Mouse (Mus musculus) limb, embryonic 10.5 days (tissue): ENCODE results near the gene Gm17332. TPM values are rescaled to one million over a fixed set of nuclear protein-coding genes. Genes with fewer than 3 reads are reported as not detected.
"Not testable (repeated sequence)": the region's sequence is repeated elsewhere in the genome, so short reads cannot be mapped to it uniquely, and the experiment has no call there.

Source experiments
- DNase-seq: peaks from one replicate; pipeline ENCODE4 v3.0.0-alpha.2; 2017; ENCODE audit warnings: low spot score
- H3K27ac ChIP-seq: fragments of 300-500 bp; sonication (generic); 2 replicates; pipeline ENCODE4 v1.5.1; 2016; ENCODE audit warnings: mild to moderate bottlenecking
- H3K27me3 ChIP-seq: fragments of 300-500 bp; sonication (generic); 2 replicates; pipeline ENCODE4 v1.6.1; 2016; ENCODE audit warnings: low read depth, mild to moderate bottlenecking; ENCODE audit not compliant: poor library complexity, severe bottlenecking
- H3K36me3 ChIP-seq: fragments of 300-500 bp; sonication (generic); 2 replicates; pipeline ENCODE4 v1.6.1; 2016; ENCODE audit warnings: mild to moderate bottlenecking, moderate library complexity
- H3K4me1 ChIP-seq: fragments of 300-500 bp; sonication (generic); 2 replicates; pipeline ENCODE4 v1.6.1; 2016
- H3K4me3 ChIP-seq: fragments of 300-500 bp; sonication (generic); 2 replicates; pipeline ENCODE4 v1.5.1; 2016; ENCODE audit warnings: mild to moderate bottlenecking, moderate library complexity
- H3K9me3 ChIP-seq: fragments of 300-500 bp; sonication (generic); replicated peaks from 2 replicates; pipeline ENCODE4 v1.6.1; 2016; ENCODE audit warnings: mild to moderate bottlenecking
- WGBS: fragments of 180-500 bp; shearing (Covaris S2); methylation state at CpG from one replicate; pipeline ENCODE4 v1.1.7; 2016; 5-methylcytosine and 5-hydroxymethylcytosine counted together
- polyA plus RNA-seq: library from polyadenylated mRNA; unstranded; fragments of >200 nt; fragmentation: Nextera tagmentation; extraction: Ambion mirVana; gene quantifications from 2 replicates; pipeline ENCODE4 v1.2.1, GENCODE M21; 2016

Gene Gm17332
- polyA plus RNA-seq = not detected in 2 replicates

DNA sequence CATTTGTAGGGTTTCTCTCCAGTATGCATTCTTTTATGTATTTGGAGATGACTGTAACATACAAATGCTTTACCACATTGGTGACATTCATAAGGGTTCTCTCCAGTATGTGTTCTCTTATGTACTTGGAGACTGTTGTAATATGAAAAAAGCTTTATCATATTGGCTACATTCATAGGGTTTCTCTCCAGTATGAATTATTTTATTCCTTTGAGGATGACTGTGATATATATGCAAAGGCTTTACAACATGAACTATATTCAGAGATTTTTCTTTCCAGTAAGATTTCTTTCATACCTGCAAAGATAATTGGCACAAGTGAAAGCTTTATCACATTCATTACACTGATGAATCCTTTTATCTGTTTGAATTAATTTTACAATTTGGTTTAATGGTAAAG is at the start of gene Gm17332:
Gene Gm17332, minus strand, starts transcription at position 101 of the 400 bp plus-strand sequence.
- H3K27ac ChIP-seq = no peak within 1 kb of the TSS
- no peaks in the 10 kb centered on the region for H3K4me1 ChIP-seq
- H3K36me3 ChIP-seq = no peaks in the 10 kb centered on the region
- H3K4me3 ChIP-seq = no peak within 1 kb of the TSS
- no peak for DNase-seq
- no peaks in the 10 kb centered on the region for H3K27me3 ChIP-seq
- H3K9me3 ChIP-seq = no peaks in the 10 kb centered on the region

DNA sequence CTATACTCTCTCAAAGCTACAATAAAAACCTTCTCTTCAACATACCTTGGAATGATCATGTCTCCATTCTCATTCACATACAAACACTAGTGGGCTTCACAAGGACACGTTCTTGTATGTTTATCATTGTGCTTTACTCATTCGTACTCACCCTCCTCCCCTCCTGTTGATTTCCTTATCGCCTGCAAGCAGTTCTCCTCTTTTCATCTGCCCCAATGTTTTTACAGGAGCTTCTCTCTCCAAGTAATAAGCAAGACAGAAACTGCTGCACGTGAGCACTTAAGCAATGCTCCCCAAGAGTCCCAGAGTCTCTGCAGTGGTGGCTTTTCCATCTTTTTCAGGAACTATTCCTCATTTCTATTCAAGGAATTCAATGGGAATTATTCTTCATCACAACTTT is 47.7 kb upstream of the Gm17332 start:
- Histone ChIP-seq H3K27me3 (no peaks in the 10 kb centered on the region), H3K4me1 (no peaks in the 10 kb centered on the region), H3K27ac (no peak overlapping the region), H3K4me3 (no peak overlapping the region), H3K9me3 (no peaks in the 10 kb centered on the region), H3K36me3 (no peaks in the 10 kb centered on the region)
- DNase-seq = no peak
- 71% methylated on average over 4 of the region's 4 CpGs for WGBS

DNA sequence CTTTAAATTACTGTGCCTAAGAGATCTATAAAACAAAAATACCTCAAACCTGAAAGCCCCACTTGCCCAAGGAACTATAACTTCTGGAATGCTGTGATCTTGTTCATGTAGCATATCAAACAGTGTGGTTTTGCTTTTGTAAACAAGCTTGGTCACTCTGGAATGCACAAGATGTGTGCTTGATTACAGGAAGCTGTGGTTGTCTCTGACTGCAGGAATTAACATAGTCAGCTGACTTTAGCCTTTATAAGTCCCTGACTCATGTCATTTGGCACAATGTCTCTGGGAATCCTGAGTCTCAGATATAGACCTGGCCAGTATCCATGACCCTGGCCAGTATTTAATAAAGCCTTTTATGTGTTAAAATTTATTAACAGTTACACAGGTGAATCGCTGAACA is 43.1 kb upstream of the Gm17332 start:
- Histone ChIP-seq H3K36me3 (no peaks in the 10 kb centered on the region), H3K4me1 (no peaks in the 10 kb centered on the region), H3K27ac (no peak overlapping the region), H3K9me3 (no peaks in the 10 kb centered on the region), H3K4me3 (no peak overlapping the region), H3K27me3 (no peaks in the 10 kb centered on the region)
- DNase-seq = no peak
- WGBS = 95% methylated on average over 1 of the region's 1 CpGs

DNA sequence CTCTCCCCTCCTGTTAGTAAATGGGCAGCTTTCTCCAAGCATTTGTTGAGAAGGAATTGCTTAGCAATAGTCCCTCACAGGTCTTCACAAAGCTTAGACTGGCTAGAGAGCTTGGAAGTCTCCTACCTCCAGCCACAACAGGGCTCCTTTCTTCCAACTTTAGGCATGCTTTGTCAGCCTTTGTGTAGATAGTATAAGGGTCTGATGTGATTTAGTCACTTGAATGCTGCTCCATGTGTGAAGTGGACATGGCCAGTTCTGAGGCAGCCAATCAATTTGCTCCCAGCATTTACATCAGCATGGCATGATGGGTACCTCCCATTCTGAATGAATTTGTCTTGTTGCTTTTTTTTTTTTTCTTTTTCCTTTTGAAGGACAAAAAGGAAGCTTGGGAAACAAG is 35.7 kb upstream of the Gm17332 start:
- H3K36me3 ChIP-seq = no peaks in the 10 kb centered on the region
- DNase-seq = no peak
- H3K9me3 ChIP-seq = no peaks in the 10 kb centered on the region
- no peaks in the 10 kb centered on the region for H3K4me1 ChIP-seq
- H3K27me3 ChIP-seq = no peaks in the 10 kb centered on the region
- no peak overlapping the region for H3K4me3 ChIP-seq
- no peak overlapping the region for H3K27ac ChIP-seq

DNA sequence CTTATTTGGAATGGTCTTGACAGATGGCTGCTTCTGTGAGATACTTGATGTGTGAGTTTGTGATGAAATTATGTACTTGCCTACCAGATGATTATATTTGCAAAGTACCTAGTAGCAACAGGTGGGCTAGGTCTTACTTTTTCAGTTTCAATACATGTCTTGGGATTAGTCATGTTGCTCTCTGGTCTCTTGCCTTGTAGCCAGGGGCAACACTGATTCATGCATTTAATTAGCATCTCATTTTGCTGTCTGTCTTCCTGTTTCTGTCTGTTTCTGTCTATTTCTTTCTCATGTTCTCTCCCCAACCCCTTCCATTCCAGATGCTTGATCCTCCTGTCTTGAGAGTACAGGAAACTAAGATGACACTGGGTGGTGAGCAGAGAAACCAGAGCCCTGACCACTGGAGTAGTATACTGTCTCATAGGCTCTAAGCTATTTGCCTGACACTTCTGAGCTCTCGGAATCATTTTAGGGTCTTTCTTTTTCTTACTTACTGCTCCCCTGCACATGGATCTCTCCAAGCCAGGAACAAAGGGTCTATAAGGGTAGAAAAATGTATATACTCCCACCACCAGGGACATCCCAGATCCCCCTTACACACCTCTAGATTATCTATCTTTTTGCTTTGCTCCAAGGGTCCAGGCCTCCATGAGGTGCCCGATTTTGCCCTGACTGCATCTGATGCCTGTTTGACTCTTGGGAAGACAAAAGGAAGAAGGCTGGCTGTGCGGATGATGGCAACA is 13.5 kb upstream of the Gm17332 start:
- Histone ChIP-seq H3K27me3 (no peaks in the 10 kb centered on the region), H3K4me1 (no peaks in the 10 kb centered on the region), H3K4me3 (no peak overlapping the region), H3K36me3 (no peaks in the 10 kb centered on the region), H3K9me3 (no peaks in the 10 kb centered on the region), H3K27ac (no peak overlapping the region)
- WGBS = 93% methylated on average over 3 of the region's 3 CpGs
- DNase-seq = no peak

DNA sequence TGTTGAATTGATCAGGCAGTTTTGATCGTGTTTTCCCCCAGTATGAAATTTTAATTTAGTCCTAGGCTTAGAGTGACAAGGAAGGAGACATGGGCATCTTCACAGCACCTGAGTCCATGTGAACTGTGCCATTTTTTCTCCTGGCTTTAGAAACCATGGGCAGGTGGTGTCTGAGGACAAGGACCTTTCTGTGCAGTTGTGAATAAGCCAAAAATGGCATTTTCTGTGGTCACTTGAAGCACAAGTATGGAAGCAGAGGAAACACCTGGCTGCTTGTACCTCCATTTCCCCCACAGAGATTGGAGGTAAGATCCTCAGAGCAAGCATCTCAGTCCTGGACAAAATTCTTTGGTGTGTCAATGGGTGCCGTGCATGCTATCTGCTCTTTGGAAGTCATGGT is 12.5 kb upstream of the Gm17332 start:
- H3K4me1 ChIP-seq = no peaks in the 10 kb centered on the region
- no peak overlapping the region for H3K4me3 ChIP-seq
- no peaks in the 10 kb centered on the region for H3K36me3 ChIP-seq
- H3K9me3 ChIP-seq = no peaks in the 10 kb centered on the region
- H3K27me3 ChIP-seq = no peaks in the 10 kb centered on the region
- DNase-seq = no peak
- no peak overlapping the region for H3K27ac ChIP-seq
- WGBS = 91% methylated on average over 2 of the region's 2 CpGs

DNA sequence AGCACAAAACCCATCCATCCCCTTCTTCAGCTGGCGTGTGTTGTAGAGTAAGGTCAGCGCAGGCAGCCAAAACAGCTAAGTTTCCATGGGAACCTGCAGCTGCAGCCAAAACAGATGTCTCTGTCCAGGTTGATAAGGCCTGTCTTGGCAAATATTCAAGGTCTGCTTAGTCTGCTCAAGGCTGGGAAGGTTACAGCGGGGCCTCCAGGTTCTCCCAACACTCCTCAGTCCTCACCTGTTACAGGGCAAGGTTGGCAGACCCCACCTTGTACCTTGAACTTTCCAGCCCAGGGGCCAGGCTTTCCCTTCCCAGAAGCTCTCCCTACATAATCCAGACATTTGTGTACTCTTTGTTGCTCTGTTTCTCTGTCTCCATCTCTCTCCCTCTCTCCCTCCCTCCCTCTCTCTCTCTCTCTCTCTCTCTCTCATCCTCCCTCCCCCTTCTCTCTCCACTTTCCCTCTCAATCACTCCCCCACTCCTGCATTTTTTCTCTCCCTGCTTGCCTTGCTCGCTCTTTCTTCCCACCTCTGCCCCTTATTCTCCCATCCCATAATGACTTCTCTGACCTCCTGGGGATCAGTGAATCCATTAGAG is 12.1 kb downstream of the Gm17332 start:
- Histone ChIP-seq H3K9me3 (no peaks in the 10 kb centered on the region), H3K36me3 (no peaks in the 10 kb centered on the region), H3K4me1 (peaks cover 12% of the 10 kb centered on the region; the same call in 1 of the 2 replicates), H3K4me3 (peak overlapping the region; percentile 51; the same call in 1 of the 2 replicates), H3K27ac (no peak overlapping the region), H3K27me3 (no peaks in the 10 kb centered on the region)
- DNase-seq = peak; percentile 34
- WGBS = 13% methylated on average over 4 of the region's 4 CpGs

DNA sequence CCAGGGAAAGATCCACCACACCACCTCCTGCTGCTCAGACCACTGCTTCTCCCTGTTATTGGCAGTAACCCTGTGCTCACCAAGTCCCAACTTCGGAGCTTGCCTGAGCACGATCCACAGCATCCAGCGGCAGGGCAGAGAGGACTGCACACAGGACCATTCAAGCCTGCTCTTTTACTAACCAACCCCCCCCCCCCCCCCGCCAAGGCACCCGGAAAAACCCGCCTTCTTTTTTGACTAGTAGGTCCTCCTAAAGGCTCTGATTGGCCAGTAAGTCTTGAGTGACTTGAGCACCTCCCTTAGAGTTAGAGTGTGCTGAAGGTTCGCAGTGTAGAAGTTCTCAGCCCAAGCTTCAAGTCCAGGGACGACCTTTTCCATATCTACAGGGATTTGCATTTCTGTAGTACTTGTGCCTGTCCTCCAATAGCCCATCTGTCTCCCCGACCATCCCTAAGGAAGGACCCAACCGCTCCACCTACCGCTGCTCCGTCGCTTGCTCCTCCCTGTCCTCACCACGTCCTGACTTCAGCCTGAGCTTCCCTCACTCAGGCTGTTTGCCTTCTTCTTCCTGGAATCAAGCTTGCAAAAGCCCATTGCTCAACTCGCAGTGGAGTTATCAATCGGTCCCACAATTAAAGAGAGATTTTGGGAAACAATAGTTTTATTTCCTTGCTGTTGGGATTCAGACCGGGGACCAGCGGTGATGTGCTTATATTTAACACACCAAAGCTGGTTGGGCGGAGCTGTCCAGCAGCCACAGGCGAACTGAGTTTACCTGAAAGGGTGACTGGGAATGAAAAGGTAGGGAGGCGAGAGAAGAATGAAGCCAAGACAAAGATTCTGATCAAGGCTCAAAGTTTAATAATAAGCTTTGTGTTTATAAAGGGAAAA is 12.9 kb downstream of the Gm17332 start:
- H3K27ac ChIP-seq = no peak overlapping the region
- 4% methylated on average over 21 of the region's 21 CpGs for WGBS
- H3K4me1 ChIP-seq = peaks cover 12% of the 10 kb centered on the region; the same call in 1 of the 2 replicates
- no peaks in the 10 kb centered on the region for H3K36me3 ChIP-seq
- H3K27me3 ChIP-seq = no peaks in the 10 kb centered on the region
- peak; percentile 45 for DNase-seq
- no peaks in the 10 kb centered on the region for H3K9me3 ChIP-seq
- peak overlapping the region; percentile 51 for H3K4me3 ChIP-seq

DNA sequence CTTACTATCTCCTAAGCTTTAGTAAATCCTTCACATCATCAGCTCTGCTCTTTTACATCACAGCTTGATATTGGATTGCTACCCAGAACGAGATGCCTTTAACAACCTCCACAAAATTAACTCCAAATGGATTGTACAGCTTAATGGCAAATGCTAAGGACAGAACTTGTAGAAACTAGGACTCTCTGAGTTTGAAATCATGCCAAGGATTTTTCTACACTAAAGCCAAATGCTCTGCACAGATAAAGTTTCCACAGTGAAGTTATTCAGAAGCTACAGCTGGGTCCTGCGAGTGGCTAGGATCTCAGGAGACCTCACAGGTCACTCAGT is 13.5 kb downstream of the Gm17332 start:
- WGBS = 53% methylated on average over 2 of the region's 2 CpGs
- Histone ChIP-seq H3K4me3 (peak overlapping the region; percentile 51), H3K36me3 (no peaks in the 10 kb centered on the region), H3K9me3 (no peaks in the 10 kb centered on the region), H3K27me3 (no peaks in the 10 kb centered on the region), H3K27ac (no peak overlapping the region), H3K4me1 (peaks cover 12% of the 10 kb centered on the region; the same call in 1 of the 2 replicates)
- no peak for DNase-seq

DNA sequence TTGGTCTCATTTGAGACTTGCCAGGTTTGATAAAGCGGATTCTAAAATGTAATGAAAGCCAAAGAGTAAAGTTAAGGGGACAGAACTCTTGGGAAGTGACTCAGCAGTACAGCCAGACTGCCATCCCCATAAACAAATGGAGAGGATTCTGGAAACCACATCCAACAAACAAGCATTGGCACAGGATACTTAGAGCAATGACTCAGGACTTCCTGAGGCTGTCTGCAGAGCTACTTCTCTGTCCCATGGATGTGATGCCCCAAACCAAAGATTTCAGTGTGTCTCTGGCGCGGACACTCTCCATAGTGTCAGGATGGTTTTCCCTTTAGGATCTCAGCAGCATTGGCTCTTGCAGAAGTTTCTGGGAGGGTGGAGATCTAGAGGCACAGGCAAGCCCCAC is 25.2 kb downstream of the Gm17332 start:
- 88% methylated on average over 3 of the region's 3 CpGs for WGBS
- Histone ChIP-seq H3K4me3 (no peak overlapping the region), H3K4me1 (0 out of 2 replicates have a peak, but pooled peaks cover 3% of the 10 kb centered on the region), H3K27ac (no peak overlapping the region), H3K36me3 (no peaks in the 10 kb centered on the region), H3K9me3 (no peaks in the 10 kb centered on the region), H3K27me3 (no peaks in the 10 kb centered on the region)
- DNase-seq = no peak

DNA sequence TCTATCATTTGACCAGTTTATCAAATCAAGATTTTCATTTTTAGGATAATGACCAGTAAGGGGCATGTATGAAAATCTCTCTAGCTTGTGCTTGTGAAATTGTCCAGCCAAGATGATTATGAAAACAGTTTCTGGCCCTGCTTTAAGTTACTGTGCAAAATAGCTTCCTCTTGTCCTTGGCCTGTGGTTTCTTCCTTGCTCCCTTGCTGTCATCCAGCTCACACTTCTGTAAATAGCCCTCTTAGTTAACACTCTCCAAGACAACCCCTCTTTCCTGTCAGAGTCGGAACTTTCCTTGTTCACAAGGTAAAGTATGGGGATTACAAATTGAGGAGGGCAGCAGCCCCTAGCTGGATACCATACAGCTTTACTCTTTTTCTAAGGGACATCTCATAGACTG is 43.9 kb downstream of the Gm17332 start:
- not testable (repeated sequence) for H3K9me3 ChIP-seq, DNase-seq, H3K4me1 ChIP-seq, H3K27me3 ChIP-seq, H3K36me3 ChIP-seq, H3K27ac ChIP-seq, H3K4me3 ChIP-seq
- WGBS = 68% methylated on average over 1 of the region's 1 CpGs

DNA sequence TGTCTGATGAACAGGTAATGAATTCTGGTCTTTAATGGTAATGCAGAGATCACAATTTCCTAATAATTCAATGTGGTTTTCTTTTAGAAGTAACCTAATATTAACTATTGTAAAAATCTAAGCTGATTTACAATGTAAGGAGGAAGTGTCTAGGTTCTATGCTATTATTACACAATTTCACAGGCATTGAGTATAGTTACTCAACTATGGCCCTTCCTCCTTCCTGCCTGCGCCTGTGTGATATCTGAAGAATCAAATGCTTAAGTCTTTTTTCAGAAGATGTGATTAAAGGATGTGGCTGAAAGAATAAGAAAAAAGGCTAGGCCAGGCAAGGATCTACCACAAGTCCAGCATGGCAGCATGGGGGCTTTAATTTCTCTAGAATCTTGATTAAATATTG is 47.4 kb downstream of the Gm17332 start:
- WGBS = 89% methylated on average over 1 of the region's 1 CpGs
- H3K4me1 ChIP-seq, H3K4me3 ChIP-seq, DNase-seq, H3K27me3 ChIP-seq, H3K27ac ChIP-seq, H3K36me3 ChIP-seq, H3K9me3 ChIP-seq: not testable (repeated sequence)

DNA sequence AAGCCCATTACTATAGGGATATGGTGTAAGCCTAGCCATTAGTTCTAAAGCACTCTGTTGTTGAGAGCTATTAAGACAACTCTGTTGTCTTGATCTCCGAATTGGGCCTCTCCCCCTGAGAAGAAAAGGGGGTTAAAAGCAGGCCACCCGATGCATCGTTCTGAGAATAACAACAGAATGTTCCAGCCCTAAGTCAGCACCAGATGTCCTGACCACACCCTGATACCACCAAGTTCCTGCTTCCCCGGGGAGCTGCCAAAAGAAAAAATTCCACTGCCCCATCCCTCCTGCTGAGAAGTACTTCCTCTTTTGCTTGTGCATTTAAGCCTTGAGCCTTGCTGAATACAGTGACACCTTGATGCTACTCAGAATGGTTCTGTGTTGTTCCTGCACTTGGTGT is 48.5 kb downstream of the Gm17332 start:
- H3K27me3 ChIP-seq, H3K9me3 ChIP-seq, H3K36me3 ChIP-seq, DNase-seq, H3K4me1 ChIP-seq, H3K4me3 ChIP-seq, H3K27ac ChIP-seq: not testable (repeated sequence)
- 75% methylated on average over 4 of the region's 4 CpGs for WGBS
